9 mouse cellular contexts compared by ENCODE assay signal in the genomic region with DNA sequence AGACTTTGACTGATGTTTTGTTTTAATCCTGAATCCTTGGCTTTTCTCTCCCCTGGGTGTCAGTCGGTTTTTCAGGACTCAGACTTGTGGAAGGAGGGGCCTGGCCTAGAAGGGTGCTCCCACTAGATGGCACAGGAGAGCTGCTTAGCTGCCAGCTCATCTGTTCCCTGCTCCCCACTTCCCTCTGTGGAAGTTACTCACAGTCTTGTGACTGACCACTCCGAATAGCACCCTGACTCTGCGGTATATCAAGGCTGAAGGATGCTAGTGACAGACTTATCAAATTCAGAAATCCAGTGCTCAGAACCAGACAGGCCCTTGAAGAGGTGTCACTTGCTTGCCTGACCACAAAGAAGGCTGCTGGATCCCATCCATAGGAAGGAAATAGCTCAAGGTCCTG. TPM values are rescaled to one million over a fixed set of nuclear protein-coding genes. Genes with fewer than 3 reads are reported as not detected.
A peak's percentile ranks its signal among the peaks of the same experiment; 100 is the strongest.
DNase-seq lines count a peak whose midpoint lies in the region; ATAC-seq lines count a peak whose summit lies in the region.
"Had no signal": no experiment of that assay in that cellular context is flagged by ENCODE, and none has a peak within 500 bp of the region (broad histone marks: within the 10 kb centered on the region; RNA-seq: fewer than 3 reads in every experiment).

No protein-coding gene starts in this region.

- H3K9ac ChIP-seq in hindbrain, embryonic 15.5 days: no peak overlapping the region
- H3K9ac ChIP-seq: embryonic facial prominence, embryonic 13.5 days had no signal

- no peaks in the 10 kb centered on the region for H3K27me3 ChIP-seq in hindbrain, embryonic 15.5 days
- H3K27me3 ChIP-seq: embryonic facial prominence, embryonic 13.5 days had no signal

- no peak overlapping the region for H3K4me2 ChIP-seq in hindbrain, embryonic 15.5 days
- H3K4me2 ChIP-seq: embryonic facial prominence, embryonic 13.5 days had no signal

- DNase-seq in MN1 (ENCODE audit: low spot score): peak; percentile 75
- DNase-seq in cerebellum, adult 8-10 months: peak; percentile 83
- peak; percentile 81 to 90 for DNase-seq in frontal cortex, postnatal 36 days (ENCODE audit: low spot score in 2 of 2)
- peak; percentile 69 to 80 for DNase-seq in layer of hippocampus, postnatal 14 days (ENCODE audit: low spot score in 2 of 2)
- peak; percentile 92 for DNase-seq in lung, postnatal 36 days
- peak; percentile 68 for DNase-seq in retina, postnatal 1 day
- peak; percentile 57 for DNase-seq in urinary bladder, postnatal 25 days (ENCODE audit: low spot score)

- H3K4me1 ChIP-seq in hindbrain, embryonic 15.5 days (replicated peaks): peaks cover 9% of the 10 kb centered on the region

- H3K27ac ChIP-seq in hindbrain, embryonic 15.5 days (replicated peaks): no peak overlapping the region
- H3K27ac ChIP-seq: embryonic facial prominence, embryonic 13.5 days had no signal

- WGBS in hindbrain, embryonic 15.5 days: 28% methylated on average over 3 of the region's 3 CpGs

- peaks cover 7% of the 10 kb centered on the region; the same call in 1 of the 2 replicates for H3K36me3 ChIP-seq in hindbrain, embryonic 15.5 days

- H3K4me3 ChIP-seq in hindbrain, embryonic 15.5 days: no peak overlapping the region
- H3K4me3 ChIP-seq: embryonic facial prominence, embryonic 13.5 days had no signal

- no peaks in the 10 kb centered on the region for H3K9me3 ChIP-seq in hindbrain, embryonic 15.5 days
- H3K9me3 ChIP-seq: embryonic facial prominence, embryonic 13.5 days had no signal

- ATAC-seq in hindbrain, embryonic 15.5 days (ENCODE audit: low FRiP score, low read depth): peak; percentile 81

RNA-seq across cellular contexts. Expression of a gene that starts 30.5 kb away (rescaled TPM):
- 0.64 and 0.68 TPM in 2 replicates for polyA plus RNA-seq in hindbrain, embryonic 15.5 days (2015; fragmentation: Nextera tagmentation; extraction: Ambion mirVana)
- under 1 TPM; 0.41 to 0.48 TPM for total RNA-seq in layer of hippocampus, postnatal 14 days (2021)

RNA-seq across cellular contexts. Expression of a gene that starts 43.7 kb away (rescaled TPM):
- not detected in 2 replicates for polyA plus RNA-seq in hindbrain, embryonic 15.5 days (2015; fragmentation: Nextera tagmentation; extraction: Ambion mirVana)
- not detected for total RNA-seq in layer of hippocampus, postnatal 14 days (2021)
- polyA plus RNA-seq: embryonic facial prominence, embryonic 13.5 days had no signal

RNA-seq across cellular contexts. Expression of a gene that starts 47.8 kb away (rescaled TPM):
- polyA plus RNA-seq in hindbrain, embryonic 15.5 days (2015; fragmentation: Nextera tagmentation; extraction: Ambion mirVana): 28.9 and 31.5 TPM in 2 replicates
- total RNA-seq in layer of hippocampus, postnatal 14 days (2021): 10 to 100 TPM; 23.8 to 24.7 TPM

RNA-seq across cellular contexts. Expression of a gene that starts 47.9 kb away (rescaled TPM):
- polyA plus RNA-seq in hindbrain, embryonic 15.5 days (2015; fragmentation: Nextera tagmentation; extraction: Ambion mirVana): 8.8 and 10.9 TPM in 2 replicates
- 1 to 10 TPM; 5.0 to 5.8 TPM for total RNA-seq in layer of hippocampus, postnatal 14 days (2021)
